Mouse (Mus musculus) midbrain, embryonic 16.5 days (tissue): ENCODE results near the gene Eif3j1. TPM values are rescaled to one million over a fixed set of nuclear protein-coding genes. Genes with fewer than 3 reads are reported as not detected.

Experiments
- ATAC-seq: fragments of 200-750 bp; cut with Nextera tagmentation; 2 replicates; pipeline ENCODE4 v1.8.0; 2017; ENCODE audit warnings: moderate TSS enrichment
- H3K27ac ChIP-seq: fragments of 300-500 bp; sonication (generic); 2 replicates; pipeline ENCODE4 v1.5.1; 2014; ENCODE audit warnings: mild to moderate bottlenecking, low read length, mixed read lengths
- H3K27me3 ChIP-seq: fragments of 300-500 bp; sonication (generic); 2 replicates; pipeline ENCODE4 v1.6.1; 2014; ENCODE audit warnings: low read depth, low read length, mixed read lengths; ENCODE audit not compliant: control insufficient read depth, insufficient read depth
- H3K36me3 ChIP-seq: fragments of 300-500 bp; sonication (generic); 2 replicates; pipeline ENCODE4 v1.6.1; 2014; ENCODE audit warnings: mild to moderate bottlenecking, low read length, moderate library complexity, mixed read lengths; ENCODE audit not compliant: control insufficient read depth, insufficient read depth
- H3K4me1 ChIP-seq: fragments of 300-500 bp; sonication (generic); 2 replicates; pipeline ENCODE4 v1.6.1; 2014; ENCODE audit warnings: mild to moderate bottlenecking, low read length, mixed read lengths; ENCODE audit not compliant: control insufficient read depth, insufficient read depth
- H3K4me2 ChIP-seq: fragments of 300-500 bp; sonication (generic); 2 replicates; pipeline ENCODE4 v1.6.1; 2014; ENCODE audit warnings: mild to moderate bottlenecking, low read length, mixed read lengths
- H3K4me3 ChIP-seq: fragments of 300-500 bp; sonication (generic); 2 replicates; pipeline ENCODE4 v1.5.1; 2014; ENCODE audit warnings: low read depth, mild to moderate bottlenecking, low read length, moderate library complexity, mixed read lengths
- H3K9ac ChIP-seq: fragments of 300-500 bp; sonication (generic); 2 replicates; pipeline ENCODE4 v1.6.1; 2014; ENCODE audit warnings: low read depth, low read length, mixed read lengths
- H3K9me3 ChIP-seq: fragments of 300-500 bp; sonication (generic); replicated peaks from 2 replicates; pipeline ENCODE4 v1.6.1; 2014; ENCODE audit warnings: mild to moderate bottlenecking, low read length, mixed read lengths; ENCODE audit not compliant: control insufficient read depth, poor library complexity, severe bottlenecking
- WGBS: fragments of 180-500 bp; shearing (Covaris S2); extraction: QIAGEN DNeasy Blood & Tissue Kit; methylation state at CpG from one replicate; pipeline ENCODE4 v1.1.7; 2014; 5-methylcytosine and 5-hydroxymethylcytosine counted together
- polyA plus RNA-seq: library from polyadenylated mRNA; unstranded; fragments of >200 nt; fragmentation: Nextera tagmentation; extraction: Ambion mirVana; gene quantifications from 2 replicates; pipeline ENCODE4 v1.2.1, GENCODE M21; 2015

Eif3j1 gene
- polyA plus RNA-seq, 1 experiment from 2014 or later, result 11.4 TPM

DNA sequence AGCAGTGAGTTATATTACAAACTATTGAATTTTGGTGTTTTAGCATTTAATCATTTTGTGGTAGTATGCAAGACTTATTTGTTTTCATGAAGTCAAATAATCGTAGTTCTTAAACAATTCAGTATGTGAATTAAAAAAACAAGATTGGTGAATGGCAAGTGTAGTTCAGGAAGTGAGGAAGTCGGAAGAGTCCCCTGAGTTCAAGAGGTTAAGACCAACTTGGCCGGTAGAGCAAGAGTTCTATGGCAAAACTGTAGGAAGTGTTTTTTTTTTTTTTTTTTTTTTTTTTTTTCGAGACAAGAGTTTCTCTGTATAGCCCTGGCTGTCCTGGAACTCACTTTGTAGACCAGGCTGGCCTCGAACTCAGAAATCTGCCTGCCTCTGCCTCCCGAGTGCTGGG lies 3.6 kb downstream of the Eif3j1 start:
- Histone ChIP-seq H3K27me3 (no peaks in the 10 kb centered on the region), H3K4me2 (no peak overlapping the region), H3K9ac (no peak overlapping the region), H3K4me1 (peaks cover 17% of the 10 kb centered on the region), H3K4me3 (no peak overlapping the region), H3K27ac (no peak overlapping the region), H3K9me3 (no peaks in the 10 kb centered on the region), H3K36me3 (no peaks in the 10 kb centered on the region)
- ATAC-seq, result no peak
- whole genome bisulfite sequencing, result 95% methylated on average over 5 of the region's 6 CpGs

DNA sequence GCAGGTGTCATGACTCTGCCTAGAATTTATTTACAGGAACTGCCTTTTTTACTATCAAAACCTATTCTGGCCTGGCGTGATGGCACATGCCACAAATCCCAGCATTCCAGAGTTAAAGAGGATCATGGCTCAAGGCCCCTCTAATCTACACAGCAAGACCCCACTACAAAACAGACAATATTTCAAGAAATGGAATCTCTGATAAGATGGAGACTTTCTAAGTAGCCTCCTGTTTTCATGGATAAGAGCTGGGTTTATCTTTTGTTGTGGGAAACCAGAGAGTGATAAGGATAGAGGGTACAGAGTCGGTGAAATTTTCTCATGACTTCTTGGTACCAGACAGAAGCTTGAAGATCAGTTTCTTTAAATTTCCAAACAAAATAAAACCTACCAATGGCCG lies 7.7 kb downstream of the Eif3j1 start:
- Histone ChIP-seq H3K4me2 (no peak overlapping the region), H3K9ac (no peak overlapping the region), H3K27me3 (no peaks in the 10 kb centered on the region), H3K27ac (no peak overlapping the region), H3K4me1 (no peaks in the 10 kb centered on the region), H3K9me3 (no peaks in the 10 kb centered on the region), H3K4me3 (no peak overlapping the region), H3K36me3 (no peaks in the 10 kb centered on the region; the same call in 1 of the 2 replicates)
- ATAC-seq, result no peak
- WGBS, result 95% methylated on average over 3 of the region's 3 CpGs

DNA sequence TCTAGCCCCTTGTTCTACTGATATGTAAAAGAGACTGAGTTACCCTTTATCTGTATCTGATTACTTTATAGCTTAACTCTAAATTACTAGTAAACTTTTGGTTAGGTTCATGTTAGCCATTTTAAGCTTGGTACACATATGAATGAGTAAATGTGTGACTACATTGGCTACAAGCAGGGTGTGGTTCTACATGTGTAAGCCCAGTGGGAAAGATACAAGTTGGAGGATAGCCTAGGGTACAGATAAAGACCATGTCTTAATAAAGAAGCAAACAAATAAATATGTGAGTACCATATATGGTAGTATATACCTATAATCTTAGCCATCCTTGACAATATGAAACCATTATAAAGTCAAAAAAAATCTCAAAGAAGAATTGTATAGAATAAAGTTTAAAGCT lies 15.6 kb downstream of the Eif3j1 start:
- Histone ChIP-seq H3K9me3 (no peaks in the 10 kb centered on the region), H3K36me3 (peaks cover 3% of the 10 kb centered on the region; the same call in 1 of the 2 replicates), H3K4me1 (no peaks in the 10 kb centered on the region), H3K4me3 (no peak overlapping the region), H3K9ac (no peak overlapping the region), H3K27ac (no peak overlapping the region), H3K4me2 (no peak overlapping the region), H3K27me3 (no peaks in the 10 kb centered on the region)
- no peak for ATAC-seq

DNA sequence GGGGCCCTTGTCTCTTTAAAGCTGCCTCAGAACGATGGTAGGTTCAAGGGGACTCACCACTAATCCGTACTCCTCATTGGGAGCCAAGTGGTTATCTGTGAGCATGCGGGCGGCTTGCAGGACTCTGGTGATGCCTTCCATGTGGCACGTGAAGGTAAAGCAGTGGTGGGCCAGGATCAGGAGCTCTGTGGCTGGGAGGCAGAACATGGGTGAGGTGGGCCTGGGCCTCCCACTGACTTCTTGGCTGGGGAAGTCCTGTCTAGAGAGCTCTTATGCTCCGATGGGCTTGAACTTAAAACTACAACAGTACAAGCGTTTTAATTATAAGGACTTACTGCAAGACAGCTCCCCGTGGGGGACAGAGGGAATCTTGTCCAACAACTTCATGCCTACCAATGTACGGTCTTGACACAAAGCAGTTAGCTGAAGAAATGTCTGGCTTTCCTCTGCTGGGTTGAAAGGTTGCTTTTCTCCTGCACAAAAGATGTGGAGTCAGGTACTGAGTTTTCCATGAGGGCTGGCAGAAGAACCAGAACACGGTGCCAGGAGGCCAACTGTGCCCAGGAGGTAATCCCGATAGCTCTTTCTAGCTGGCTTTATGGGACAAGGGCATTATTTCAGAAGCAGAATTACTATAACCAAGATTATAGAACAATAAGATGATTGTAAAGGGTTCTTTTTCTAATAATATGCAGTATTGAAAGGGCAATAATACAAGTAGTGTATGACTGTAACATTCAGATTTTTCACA lies 31.2 kb downstream of the Eif3j1 start:
- no peak overlapping the region for H3K9ac ChIP-seq
- H3K4me3 ChIP-seq, result no peak overlapping the region
- peaks cover 17% of the 10 kb centered on the region for H3K36me3 ChIP-seq
- 83% methylated on average over 11 of the region's 11 CpGs for WGBS
- H3K27ac ChIP-seq, result no peak overlapping the region
- no peak overlapping the region for H3K4me2 ChIP-seq
- no peaks in the 10 kb centered on the region for H3K9me3 ChIP-seq
- no peak for ATAC-seq
- H3K27me3 ChIP-seq, result no peaks in the 10 kb centered on the region
- H3K4me1 ChIP-seq, result no peaks in the 10 kb centered on the region

DNA sequence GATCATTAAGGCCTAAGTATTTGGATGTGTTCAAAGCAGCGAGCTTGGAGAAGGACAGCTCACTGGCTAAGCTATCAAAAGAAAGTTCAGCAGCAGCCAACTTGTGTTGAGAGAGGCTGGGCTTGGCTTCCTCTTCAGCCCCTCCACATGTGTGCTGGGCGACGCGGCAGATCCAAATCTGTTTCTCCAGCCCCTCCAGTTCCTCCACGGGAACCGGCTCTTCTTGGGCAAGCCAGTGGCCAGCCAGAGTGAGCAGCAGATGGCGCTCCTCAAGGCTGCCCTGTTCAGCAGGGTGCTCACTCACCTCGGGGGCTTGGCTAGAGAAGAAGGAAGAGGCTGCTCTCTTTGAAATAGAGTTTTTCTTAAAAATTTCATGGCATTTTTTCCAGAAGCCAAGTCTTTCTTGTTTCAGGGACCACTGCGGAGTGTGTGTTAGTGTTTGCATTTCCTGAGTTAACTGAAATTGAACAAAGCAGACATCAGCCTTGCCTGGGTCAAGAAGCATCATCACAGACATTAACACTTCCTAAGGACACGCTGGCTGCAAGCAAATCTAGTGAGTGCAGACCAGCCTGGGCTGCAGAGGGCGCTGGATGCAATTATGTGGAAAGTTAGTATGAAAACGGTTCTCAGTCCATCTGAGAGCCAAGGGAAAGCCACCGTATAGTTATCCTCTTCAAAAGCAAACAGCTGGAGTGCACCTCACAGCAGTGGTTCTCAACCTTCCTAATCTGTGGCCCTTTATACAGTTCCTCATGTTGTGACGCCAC lies 37.0 kb downstream of the Eif3j1 start:
- H3K4me1 ChIP-seq, result no peaks in the 10 kb centered on the region
- no peak overlapping the region for H3K4me3 ChIP-seq
- H3K27me3 ChIP-seq, result no peaks in the 10 kb centered on the region
- H3K4me2 ChIP-seq, result no peak overlapping the region
- H3K27ac ChIP-seq, result no peak overlapping the region
- H3K9me3 ChIP-seq, result no peaks in the 10 kb centered on the region
- H3K9ac ChIP-seq, result no peak overlapping the region
- WGBS, result 51% methylated on average over 14 of the region's 14 CpGs
- no peak for ATAC-seq
- peaks cover 13% of the 10 kb centered on the region for H3K36me3 ChIP-seq

DNA sequence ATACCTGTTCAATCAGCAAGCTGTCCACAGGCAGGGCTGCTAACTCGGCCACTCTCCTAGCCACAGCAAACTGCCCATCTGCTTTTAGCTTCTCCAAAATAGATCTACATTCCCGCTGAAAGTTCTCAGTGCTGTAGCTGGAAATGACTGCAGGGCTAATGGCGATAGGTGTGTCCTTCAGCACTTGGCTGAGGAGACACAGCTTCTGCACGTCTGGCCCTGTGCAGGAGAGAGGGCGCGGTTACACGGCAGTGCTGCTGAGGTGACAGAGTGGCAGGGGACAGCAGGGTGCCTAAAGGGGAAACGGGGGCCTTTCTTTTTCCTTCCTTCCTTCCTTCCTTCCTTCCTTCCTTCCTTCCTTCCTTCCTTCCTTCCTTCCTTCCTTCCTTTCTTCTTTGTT lies 37.9 kb downstream of the Eif3j1 start:
- no peak overlapping the region for H3K4me3 ChIP-seq
- WGBS, result 86% methylated on average over 8 of the region's 8 CpGs
- H3K4me1 ChIP-seq, result no peaks in the 10 kb centered on the region
- H3K9me3 ChIP-seq, result no peaks in the 10 kb centered on the region
- ATAC-seq, result no peak
- no peak overlapping the region for H3K4me2 ChIP-seq
- no peak overlapping the region for H3K27ac ChIP-seq
- H3K27me3 ChIP-seq, result no peaks in the 10 kb centered on the region
- H3K36me3 ChIP-seq, result peaks cover 13% of the 10 kb centered on the region
- no peak overlapping the region for H3K9ac ChIP-seq

DNA sequence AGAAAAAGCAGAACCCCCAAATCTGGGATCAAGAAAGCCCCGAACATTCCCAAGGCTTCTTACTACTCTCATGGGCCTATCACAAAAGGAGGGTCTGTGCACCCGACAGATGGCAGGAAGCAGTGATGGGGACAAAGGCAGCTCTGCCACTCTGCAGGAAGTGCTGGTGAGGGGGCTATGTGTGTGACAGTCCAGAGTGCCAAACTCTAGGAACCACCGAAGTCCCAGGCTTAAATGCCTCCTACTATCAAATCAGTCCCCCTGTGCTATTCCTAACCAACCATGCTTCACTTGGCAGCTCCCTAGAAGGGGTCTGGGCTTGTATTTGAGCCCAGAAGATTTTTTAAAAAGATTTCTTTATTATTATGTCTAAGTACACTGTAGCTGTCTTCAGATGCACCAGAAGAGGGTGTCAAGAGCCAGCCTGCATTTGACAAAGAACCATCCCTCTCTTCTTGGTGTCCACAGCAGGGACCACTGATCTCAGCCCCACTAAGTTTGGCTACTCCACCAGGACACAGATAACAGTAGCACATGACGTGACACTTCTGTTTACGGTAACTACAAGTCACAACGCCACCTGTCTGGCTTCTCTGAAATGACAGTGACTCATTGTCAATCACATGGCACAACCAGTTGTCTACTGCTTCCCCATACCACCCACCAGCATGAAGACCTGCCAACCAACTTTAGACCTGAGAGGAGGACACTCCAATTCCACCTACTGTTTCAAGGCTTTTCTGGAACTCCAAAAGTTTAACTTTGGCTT lies 41.0 kb downstream of the Eif3j1 start:
- no peak for ATAC-seq
- Histone ChIP-seq H3K4me2 (no peak overlapping the region), H3K9ac (no peak overlapping the region), H3K27me3 (no peaks in the 10 kb centered on the region), H3K9me3 (no peaks in the 10 kb centered on the region), H3K27ac (no peak overlapping the region), H3K4me1 (no peaks in the 10 kb centered on the region), H3K36me3 (peaks cover 12% of the 10 kb centered on the region), H3K4me3 (no peak overlapping the region)
- WGBS, result 88% methylated on average over 6 of the region's 6 CpGs

DNA sequence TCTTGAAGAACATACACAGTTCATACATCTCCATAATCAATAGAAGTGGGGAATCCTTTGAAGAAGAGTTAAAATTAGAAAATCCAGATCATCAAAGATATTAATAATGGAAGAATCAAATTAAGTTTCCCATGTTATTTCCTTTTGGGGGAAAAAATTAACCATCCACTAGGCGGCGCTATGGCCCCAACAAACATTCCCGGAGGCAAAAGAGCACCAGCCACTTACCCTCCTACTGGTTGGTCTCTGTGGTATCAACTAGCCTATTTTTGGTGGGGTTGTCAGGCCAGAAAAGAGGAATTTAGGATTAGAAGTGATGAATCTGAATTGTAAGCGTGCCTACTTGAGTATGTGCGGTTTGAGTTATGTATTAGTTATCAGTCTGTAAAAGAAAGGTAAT lies 41.6 kb downstream of the Eif3j1 start:
- Histone ChIP-seq H3K27ac (no peak overlapping the region), H3K27me3 (no peaks in the 10 kb centered on the region), H3K4me3 (no peak overlapping the region), H3K4me1 (no peaks in the 10 kb centered on the region), H3K4me2 (no peak overlapping the region), H3K36me3 (peaks cover 7% of the 10 kb centered on the region), H3K9me3 (no peaks in the 10 kb centered on the region), H3K9ac (no peak overlapping the region)
- WGBS, result 40% methylated on average over 5 of the region's 5 CpGs
- no peak for ATAC-seq
